28 mouse cellular contexts compared by ENCODE assay signal in genomic region chr9:100692239-100692638, GRCm38 (mm10).
DNase-seq lines count a peak whose midpoint lies in the region; ATAC-seq and TF ChIP-seq lines count a peak whose summit lies in the region.
"Had no signal": no experiment of that assay in that cellular context is flagged by ENCODE, and none has a peak within 500 bp of the region (broad histone marks: within the 10 kb centered on the region; RNA-seq: fewer than 3 reads in every experiment).

No protein-coding gene starts in this region.

- no peak overlapping the region for H3K4me3 ChIP-seq in MEL (ENCODE audit: control insufficient read depth in 1 of 2, insufficient read depth in 1 of 2, low read depth in 2 of 2, low read length in 2 of 2)
- H3K4me3 ChIP-seq in liver, embryonic 12.5 days, result no peak overlapping the region
- no peak overlapping the region for H3K4me3 ChIP-seq in liver, postnatal 0 days (ENCODE audit: low read depth, low read length)
- H3K4me3 ChIP-seq in kidney, adult 2 months (ENCODE audit: insufficient read depth, low read depth, low read length), result no peak overlapping the region
- H3K4me3 ChIP-seq in hindbrain, embryonic 16.5 days (ENCODE audit: low read length), result no peak overlapping the region
- H3K4me3 ChIP-seq: erythroblast, embryonic 14.5 days; hindbrain, embryonic 10.5 days; hindbrain, embryonic 15.5 days; layer of hippocampus, adult 2 months; limb, embryonic 10.5 days; limb, embryonic 15.5 days; lung, embryonic 15.5 days; midbrain, embryonic 13.5 days had no signal

- TF ChIP-seq CTCF in MEL (IDR thresholded peaks at IDR 0.05 in 2 of 3, conservative IDR thresholded peaks at IDR 0.05 in 1 of 3; ENCODE audit: control insufficient read depth in 1 of 3, insufficient read depth in 1 of 3, low read depth in 2 of 3, low read length in 3 of 3, poor library complexity in 1 of 3, severe bottlenecking in 1 of 3), result no peak
- TF ChIP-seq CTCF in liver, postnatal 0 days (IDR thresholded peaks at IDR 0.05; ENCODE audit: low read depth), result no peak
- TF ChIP-seq CTCF in kidney, adult 2 months (conservative IDR thresholded peaks at IDR 0.05; ENCODE audit: insufficient read depth, insufficient read length, low read depth, low read length), result no peak

- H3K9ac ChIP-seq in MEL (ENCODE audit: control insufficient read depth, low read depth, low read length, poor library complexity, severe bottlenecking), result no peak overlapping the region
- H3K9ac ChIP-seq in liver, embryonic 12.5 days, result no peak overlapping the region
- H3K9ac ChIP-seq in liver, postnatal 0 days (replicated peaks), result no peak overlapping the region
- H3K9ac ChIP-seq in hindbrain, embryonic 16.5 days (ENCODE audit: low read depth, low read length), result no peak overlapping the region
- H3K9ac ChIP-seq: hindbrain, embryonic 15.5 days; limb, embryonic 15.5 days; lung, embryonic 15.5 days; midbrain, embryonic 13.5 days had no signal

- H3K36me3 ChIP-seq in MEL (ENCODE audit: control insufficient read depth in 1 of 2, insufficient read depth in 2 of 2, low read length in 2 of 2), result peaks cover 0 to 54% of the 10 kb centered on the region in 2 experiments; a peak in 2 of 4 replicates
- no peaks in the 10 kb centered on the region for H3K36me3 ChIP-seq in liver, embryonic 12.5 days
- H3K36me3 ChIP-seq in liver, postnatal 0 days (replicated peaks; ENCODE audit: insufficient read depth, low read length), result no peaks in the 10 kb centered on the region
- H3K36me3 ChIP-seq in kidney, adult 2 months (ENCODE audit: control insufficient read depth, insufficient read depth, low read length), result no peaks in the 10 kb centered on the region
- H3K36me3 ChIP-seq in hindbrain, embryonic 16.5 days (ENCODE audit: control insufficient read depth, insufficient read depth, low read length), result no peaks in the 10 kb centered on the region
- H3K36me3 ChIP-seq: hindbrain, embryonic 10.5 days; hindbrain, embryonic 15.5 days; limb, embryonic 10.5 days; limb, embryonic 15.5 days; lung, embryonic 15.5 days; midbrain, embryonic 13.5 days had no signal

- no peaks in the 10 kb centered on the region for H3K9me3 ChIP-seq in MEL (replicated peaks; ENCODE audit: insufficient read depth, low read length)
- H3K9me3 ChIP-seq in liver, embryonic 12.5 days (replicated peaks), result no peaks in the 10 kb centered on the region
- H3K9me3 ChIP-seq in liver, postnatal 0 days (ENCODE audit: low read length), result no peaks in the 10 kb centered on the region
- no peaks in the 10 kb centered on the region for H3K9me3 ChIP-seq in hindbrain, embryonic 16.5 days (ENCODE audit: control insufficient read depth, low read length)
- H3K9me3 ChIP-seq: hindbrain, embryonic 10.5 days; hindbrain, embryonic 15.5 days; limb, embryonic 10.5 days; limb, embryonic 15.5 days; lung, embryonic 15.5 days; midbrain, embryonic 13.5 days had no signal

- peak; percentile 81 for ATAC-seq in liver, embryonic 12.5 days
- no peak for ATAC-seq in liver, postnatal 0 days
- ATAC-seq in hindbrain, embryonic 16.5 days, result no peak
- ATAC-seq: midbrain, embryonic 13.5 days had no signal

- H3K4me1 ChIP-seq in MEL (ENCODE audit: control insufficient read depth in 1 of 2, insufficient read depth in 2 of 2, low read length in 2 of 2), result peaks cover 20 to 28% of the 10 kb centered on the region in 2 experiments
- peaks cover 39% of the 10 kb centered on the region for H3K4me1 ChIP-seq in liver, embryonic 12.5 days
- peaks cover 11% of the 10 kb centered on the region for H3K4me1 ChIP-seq in liver, postnatal 0 days (ENCODE audit: insufficient read depth)
- H3K4me1 ChIP-seq in kidney, adult 2 months (ENCODE audit: control insufficient read depth, insufficient read depth, low read length), result no peaks in the 10 kb centered on the region
- no peaks in the 10 kb centered on the region for H3K4me1 ChIP-seq in hindbrain, embryonic 16.5 days (ENCODE audit: control insufficient read depth, insufficient read depth, low read depth, low read length)
- H3K4me1 ChIP-seq: hindbrain, embryonic 10.5 days; limb, embryonic 10.5 days; lung, embryonic 15.5 days; midbrain, embryonic 13.5 days had no signal

- no peak overlapping the region for H3K27ac ChIP-seq in MEL (ENCODE audit: control insufficient read depth, low read depth, low read length)
- H3K27ac ChIP-seq in liver, embryonic 12.5 days, result no peak overlapping the region
- H3K27ac ChIP-seq in liver, postnatal 0 days (ENCODE audit: low read depth), result no peak overlapping the region
- H3K27ac ChIP-seq in kidney, adult 2 months (ENCODE audit: insufficient read depth, low read depth, low read length), result no peak overlapping the region
- no peak overlapping the region for H3K27ac ChIP-seq in hindbrain, embryonic 16.5 days (ENCODE audit: low read depth, low read length)
- H3K27ac ChIP-seq: hindbrain, embryonic 10.5 days; hindbrain, embryonic 15.5 days; layer of hippocampus, adult 2 months; limb, embryonic 10.5 days; limb, embryonic 15.5 days; lung, embryonic 15.5 days; midbrain, embryonic 13.5 days; stomach, postnatal 0 days had no signal

- peak; percentile 79 to 83 for TF ChIP-seq EP300 in MEL (IDR thresholded peaks at IDR 0.05; ENCODE audit: low read depth in 1 of 2, low read length in 2 of 2)
- TF ChIP-seq EP300 in liver, postnatal 0 days (IDR thresholded peaks at IDR 0.05; ENCODE audit: low read depth), result peak; percentile 29; the same call in 1 of the 2 replicates

- TF ChIP-seq POLR2A in MEL (IDR thresholded peaks at IDR 0.05; ENCODE audit: control insufficient read depth in 1 of 2, insufficient read depth in 1 of 2, low read depth in 1 of 2, low read length in 2 of 2, poor library complexity in 1 of 2), result no peak
- no peak for TF ChIP-seq POLR2A in kidney, adult 2 months (IDR thresholded peaks at IDR 0.05; ENCODE audit: low read depth, low read length)

- DNase-seq in MEL (ENCODE audit: low read depth, low spot score) (peak; percentile 82), MEL-GATA-1-ER (ENCODE audit: extremely low read depth, low read depth) (peak; percentile 46)
- DNase-seq in liver, postnatal 0 days, result peak; percentile 31
- no peak for DNase-seq in left cerebral cortex, adult 8-10 months (ENCODE audit: low spot score in 2 of 2)
- DNase-seq in kidney, adult 2 months, result no peak
- DNase-seq: adrenal gland, postnatal 25 days; B cell, adult 2 months; cerebellum, adult 8-10 months; cerebellum, postnatal 36 days; gastrocnemius, postnatal 10 days; heart, postnatal 14 days; kidney, adult 18-20 months; kidney, postnatal 36 days; layer of hippocampus, postnatal 36 days; right cerebral cortex, postnatal 25 days; thymus, adult 18-20 months; thymus, postnatal 25 days had no signal

- peaks cover 36% of the 10 kb centered on the region for H3K79me2 ChIP-seq in MEL (ENCODE audit: control insufficient read depth, insufficient read depth, low read length, poor library complexity)

- WGBS in liver, embryonic 12.5 days (ENCODE audit: insufficient replicate concordance), result 4% methylated on average over 1 of the region's 1 CpGs
- 54% methylated on average over 1 of the region's 1 CpGs for WGBS in liver, postnatal 0 days (ENCODE audit: insufficient replicate concordance)
- 98% methylated on average over 1 of the region's 1 CpGs for WGBS in kidney, adult 2 months
- WGBS in hindbrain, embryonic 16.5 days, result 93% methylated on average over 1 of the region's 1 CpGs

- H3K4me2 ChIP-seq in liver, embryonic 12.5 days, result no peak overlapping the region
- no peak overlapping the region for H3K4me2 ChIP-seq in liver, postnatal 0 days (ENCODE audit: low read depth, low read length)
- no peak overlapping the region for H3K4me2 ChIP-seq in hindbrain, embryonic 16.5 days (ENCODE audit: low read length)
- H3K4me2 ChIP-seq: hindbrain, embryonic 15.5 days; limb, embryonic 15.5 days; lung, embryonic 15.5 days; midbrain, embryonic 13.5 days had no signal

- no peak for TF ChIP-seq RAD21 in MEL (IDR thresholded peaks at IDR 0.05; ENCODE audit: low read depth, low read length)

- no peaks in the 10 kb centered on the region for H3K27me3 ChIP-seq in MEL (ENCODE audit: control insufficient read depth in 1 of 2, insufficient read depth in 2 of 2, low read length in 2 of 2)
- H3K27me3 ChIP-seq in liver, embryonic 12.5 days (replicated peaks), result no peaks in the 10 kb centered on the region
- no peaks in the 10 kb centered on the region for H3K27me3 ChIP-seq in liver, postnatal 0 days (ENCODE audit: insufficient read depth, low read length)
- no peaks in the 10 kb centered on the region for H3K27me3 ChIP-seq in kidney, adult 2 months (replicated peaks; ENCODE audit: control insufficient read depth, insufficient read depth, low read length)
- no peaks in the 10 kb centered on the region for H3K27me3 ChIP-seq in hindbrain, embryonic 16.5 days (replicated peaks; ENCODE audit: control insufficient read depth, insufficient read depth, low read length)
- H3K27me3 ChIP-seq: hindbrain, embryonic 15.5 days; limb, embryonic 15.5 days; lung, embryonic 15.5 days; midbrain, embryonic 13.5 days had no signal

TF ChIP-seq in MEL, 35 proteins besides CTCF, POLR2A, EP300 and RAD21:
- TF ChIP-seq GATA1 (IDR thresholded peaks at IDR 0.05; ENCODE audit: low read depth, low read length) (peak; percentile 79), ZC3H11A (IDR thresholded peaks at IDR 0.05; ENCODE audit: low read depth, low read length) (no peak), ETS1 (IDR thresholded peaks at IDR 0.05; ENCODE audit: low read depth, low read length) (peak; percentile 74), TCF12 (IDR thresholded peaks at IDR 0.05; ENCODE audit: low read depth, low read length) (peak; percentile 88), MAZ (IDR thresholded peaks at IDR 0.05; ENCODE audit: low read depth, low read length) (no peak), RCOR1 (IDR thresholded peaks at IDR 0.05; ENCODE audit: low read depth, low read length) (peak; percentile 87), TAL1 (IDR thresholded peaks at IDR 0.05; ENCODE audit: low read length) (peak; percentile 70), SIN3A (IDR thresholded peaks at IDR 0.05; ENCODE audit: low read length) (peak; percentile 34; the same call in 1 of the 2 replicates), MYC (IDR thresholded peaks at IDR 0.05; ENCODE audit: low read depth, low read length) (no peak)
TF ChIP-seq in MEL: peak in this region for 6.

Comparison
In these comparisons a context has a peak if more than half of its experiments do, and no peak if none do; other contexts are left out.
1. DNase-seq: peak in MEL (single experiment), MEL-GATA-1-ER (single experiment) and liver, postnatal 0 days (single experiment); none in left cerebral cortex, adult 8-10 months (0 of 2) and kidney, adult 2 months (single experiment).